Mouse (Mus musculus): ENCODE data around the gene Rnf149.

The Rnf149 gene

GRCm38 (mm10) chr1:39575778-39576375 lies 1.3 kb downstream of the Rnf149 start:
- no peak for ATAC-seq (ENCODE audit: low TSS enrichment)

- ATAC-seq (ENCODE audit: low TSS enrichment), result no peak
Measured at GRCm38 (mm10) chr1:39573890-39574289, 3.3 kb downstream of the Rnf149 start.

GRCm38 (mm10) chr1:39571653-39572052 lies 5.6 kb downstream of the Rnf149 start:
- ATAC-seq (ENCODE audit: low TSS enrichment), result no peak

GRCm38 (mm10) chr1:39568079-39568478 lies 9.1 kb downstream of the Rnf149 start:
- ATAC-seq (ENCODE audit: low TSS enrichment), result peak; percentile 52; the same call in 1 of the 2 replicates

GRCm38 (mm10) chr1:39564603-39565002 lies 12.6 kb downstream of the Rnf149 start:
- no peak for ATAC-seq (ENCODE audit: low TSS enrichment)

GRCm38 (mm10) chr1:39563161-39563560 lies 14.0 kb downstream of the Rnf149 start:
- ATAC-seq (ENCODE audit: low TSS enrichment), result no peak

GRCm38 (mm10) chr1:39561920-39562319 lies 15.3 kb downstream of the Rnf149 start:
- no peak for ATAC-seq (ENCODE audit: low TSS enrichment)

- ATAC-seq (ENCODE audit: low TSS enrichment), result no peak
Measured at GRCm38 (mm10) chr1:39559009-39559408, 18.2 kb downstream of the Rnf149 start.

- peak; percentile 91 for ATAC-seq (ENCODE audit: low TSS enrichment)
Measured at GRCm38 (mm10) chr1:39555556-39556415, 21.4 kb downstream of the Rnf149 start.

- no peak for ATAC-seq (ENCODE audit: low TSS enrichment)
Measured at GRCm38 (mm10) chr1:39549831-39550230, 27.4 kb downstream of the Rnf149 start.

GRCm38 (mm10) chr1:39547238-39547637 lies 30.0 kb downstream of the Rnf149 start:
- no peak for ATAC-seq (ENCODE audit: low TSS enrichment)

- no peak for ATAC-seq (ENCODE audit: low TSS enrichment)
Measured at GRCm38 (mm10) chr1:39546160-39546866, 30.9 kb downstream of the Rnf149 start.

- no peak for ATAC-seq (ENCODE audit: low TSS enrichment)
Measured at GRCm38 (mm10) chr1:39545589-39545988, 31.6 kb downstream of the Rnf149 start.

- ATAC-seq (ENCODE audit: low TSS enrichment), result no peak
Measured at GRCm38 (mm10) chr1:39540592-39540991, 36.6 kb downstream of the Rnf149 start.

GRCm38 (mm10) chr1:39537631-39538380 lies 39.4 kb downstream of the Rnf149 start:
- no peak for ATAC-seq (ENCODE audit: low TSS enrichment)

- ATAC-seq (ENCODE audit: low TSS enrichment), result no peak
Measured at GRCm38 (mm10) chr1:39536701-39537100, 40.5 kb downstream of the Rnf149 start.

GRCm38 (mm10) chr1:39535515-39536311 lies 41.5 kb downstream of the Rnf149 start:
- ATAC-seq (ENCODE audit: low TSS enrichment), result peak; percentile 88

- ATAC-seq (ENCODE audit: low TSS enrichment), result no peak
Measured at GRCm38 (mm10) chr1:39534831-39535230, 42.4 kb downstream of the Rnf149 start, which contains the start of gene Cnot11. Gene Cnot11 (plus strand): TSS chr1:39534992.

- no peak for ATAC-seq (ENCODE audit: low TSS enrichment)
Measured at GRCm38 (mm10) chr1:39533917-39534316, 43.3 kb downstream of the Rnf149 start.

- no peak for ATAC-seq (ENCODE audit: low TSS enrichment)
Measured at GRCm38 (mm10) chr1:39531036-39531435, 46.2 kb downstream of the Rnf149 start.

All from frontal cortex, adult (tissue).